13 mouse cellular contexts compared by ENCODE assay signal in genomic region chr2:147992935-147993679, GRCm38 (mm10). TPM values are rescaled to one million over a fixed set of nuclear protein-coding genes. Genes with fewer than 3 reads are reported as not detected.
A peak's percentile ranks its signal among the peaks of the same experiment; 100 is the strongest.
DNase-seq lines count a peak whose midpoint lies in the region; ATAC-seq and TF ChIP-seq lines count a peak whose summit lies in the region.
"Had no signal": no experiment of that assay in that cellular context is flagged by ENCODE, and none has a peak within 500 bp of the region (broad histone marks: within the 10 kb centered on the region; RNA-seq: fewer than 3 reads in every experiment).

No protein-coding gene starts in this region.

- intact Hi-C loops in gastrocnemius, postnatal 14 days (cut with DNase I; ENCODE audit: low total_unique reads): no loop called here

- H3K4me1 ChIP-seq in kidney, adult 2 months (ENCODE audit: control insufficient read depth, insufficient read depth, low read length): peaks cover 2% of the 10 kb centered on the region; the same call in 1 of the 2 replicates
- no peaks in the 10 kb centered on the region for H3K4me1 ChIP-seq in kidney, embryonic 14.5 days (ENCODE audit: control insufficient read depth, insufficient read depth, low read length)
- peaks cover 4% of the 10 kb centered on the region; the same call in 1 of the 2 replicates for H3K4me1 ChIP-seq in intestine, embryonic 15.5 days (replicated peaks)
- H3K4me1 ChIP-seq: limb, embryonic 12.5 days; midbrain, embryonic 12.5 days had no signal

- no peak for TF ChIP-seq CTCF in kidney, adult 2 months (conservative IDR thresholded peaks at IDR 0.05; ENCODE audit: insufficient read depth, insufficient read length, low read depth, low read length)

- no peaks in the 10 kb centered on the region for H3K36me3 ChIP-seq in kidney, adult 2 months (ENCODE audit: control insufficient read depth, insufficient read depth, low read length)
- no peaks in the 10 kb centered on the region for H3K36me3 ChIP-seq in kidney, embryonic 14.5 days (ENCODE audit: control insufficient read depth, insufficient read depth, low read length)
- H3K36me3 ChIP-seq in intestine, embryonic 15.5 days: no peaks in the 10 kb centered on the region
- H3K36me3 ChIP-seq: limb, embryonic 12.5 days; midbrain, embryonic 12.5 days had no signal

- H3K4me2 ChIP-seq in kidney, embryonic 14.5 days (replicated peaks; ENCODE audit: low read depth, low read length): no peak overlapping the region
- H3K4me2 ChIP-seq in intestine, embryonic 15.5 days (replicated peaks): no peak overlapping the region
- H3K4me2 ChIP-seq: limb, embryonic 12.5 days; midbrain, embryonic 12.5 days had no signal

- H3K4me3 ChIP-seq in kidney, adult 2 months (ENCODE audit: insufficient read depth, low read depth, low read length): no peak overlapping the region
- no peak overlapping the region for H3K4me3 ChIP-seq in kidney, embryonic 14.5 days (ENCODE audit: low read length)
- H3K4me3 ChIP-seq in intestine, embryonic 15.5 days (replicated peaks): no peak overlapping the region
- H3K4me3 ChIP-seq: heart, adult 2 months; limb, embryonic 12.5 days; midbrain, embryonic 12.5 days had no signal

- peak; percentile 88 for DNase-seq in kidney, adult 2 months
- DNase-seq in kidney, postnatal 14 days: peak; percentile 57
- no peak for DNase-seq in urinary bladder, postnatal 4 days (ENCODE audit: low spot score in 2 of 2)
- DNase-seq in gastrocnemius, postnatal 14 days: no peak
- DNase-seq: cerebellum, adult 2 months; heart, adult 2 months; heart, postnatal 14 days had no signal

- 84% methylated on average over 10 of the region's 10 CpGs for WGBS in kidney, adult 2 months
- WGBS in kidney, embryonic 14.5 days: 86% methylated on average over 10 of the region's 10 CpGs
- 60% methylated on average over 10 of the region's 10 CpGs for WGBS in intestine, embryonic 15.5 days

- no peak overlapping the region for H3K9ac ChIP-seq in kidney, embryonic 14.5 days (ENCODE audit: low read depth, low read length)
- no peak overlapping the region for H3K9ac ChIP-seq in intestine, embryonic 15.5 days
- H3K9ac ChIP-seq: limb, embryonic 12.5 days; midbrain, embryonic 12.5 days had no signal

- H3K27me3 ChIP-seq in kidney, adult 2 months (replicated peaks; ENCODE audit: control insufficient read depth, insufficient read depth, low read length): no peaks in the 10 kb centered on the region
- no peaks in the 10 kb centered on the region for H3K27me3 ChIP-seq in kidney, embryonic 14.5 days (ENCODE audit: control insufficient read depth, insufficient read depth, low read length)
- H3K27me3 ChIP-seq in intestine, embryonic 15.5 days (replicated peaks): no peaks in the 10 kb centered on the region
- H3K27me3 ChIP-seq: limb, embryonic 12.5 days had no signal

- H3K27ac ChIP-seq in kidney, adult 2 months (ENCODE audit: insufficient read depth, low read depth, low read length): no peak overlapping the region
- no peak overlapping the region for H3K27ac ChIP-seq in kidney, embryonic 14.5 days (ENCODE audit: low read depth, low read length)
- H3K27ac ChIP-seq in intestine, embryonic 15.5 days: no peak overlapping the region
- H3K27ac ChIP-seq: heart, adult 2 months; limb, embryonic 12.5 days; midbrain, embryonic 12.5 days had no signal

- ATAC-seq in kidney, embryonic 14.5 days (ENCODE audit: low FRiP score, low TSS enrichment): no peak
- peak; percentile 85 for ATAC-seq in intestine, embryonic 15.5 days
- 0 out of 2 replicates have a peak, but pooled peaks have one; percentile 10 for ATAC-seq in megakaryocyte-erythroid progenitor cell, adult 5-6 weeks (replicated peaks; ENCODE audit: low FRiP score, low TSS enrichment, poor library complexity, severe bottlenecking)

- TF ChIP-seq POLR2A in kidney, adult 2 months (IDR thresholded peaks at IDR 0.05; ENCODE audit: low read depth, low read length): no peak

- no peaks in the 10 kb centered on the region for H3K9me3 ChIP-seq in kidney, embryonic 14.5 days (ENCODE audit: control insufficient read depth, low read length)
- H3K9me3 ChIP-seq in intestine, embryonic 15.5 days: no peaks in the 10 kb centered on the region
- H3K9me3 ChIP-seq: limb, embryonic 12.5 days; midbrain, embryonic 12.5 days had no signal

RNA-seq across cellular contexts. Expression of gene Foxa2, which starts 53.7 kb away (rescaled TPM):
- 0.07 TPM in 1 of 2 replicates, not detected in the other for polyA plus RNA-seq in kidney, adult 2 months (2012; rRNA removed)
- 0.16 TPM in 1 of 2 replicates, not detected in the other for polyA plus RNA-seq in kidney, embryonic 14.5 days (2014; fragmentation: Nextera tagmentation; extraction: Ambion mirVana)
- polyA plus RNA-seq in intestine, embryonic 15.5 days (2015; fragmentation: Nextera tagmentation; extraction: Ambion mirVana): 5.4 and 5.8 TPM in 2 replicates
- total RNA-seq in megakaryocyte-erythroid progenitor cell, adult 5-6 weeks (2014; fragmentation: Nextera tagmentation): not detected in 2 replicates
- total RNA-seq in megakaryocyte-erythroid progenitor cell, adult 5-6 weeks (2017): not detected in 2 replicates
- total RNA-seq in gastrocnemius, postnatal 14 days (2021): not detected
- total RNA-seq: heart, adult 2 months; heart, postnatal 14 days; layer of hippocampus, postnatal 25 days had no signal
- polyA plus RNA-seq: cerebellum, adult 2 months; limb, embryonic 12.5 days had no signal

Comparison
In these comparisons a context has a peak if more than half of its experiments do, and no peak if none do; other contexts are left out.
1. DNase-seq: peak in kidney, adult 2 months (single experiment) and kidney, postnatal 14 days (single experiment); none in urinary bladder, postnatal 4 days (0 of 2) and gastrocnemius, postnatal 14 days (single experiment).